Mouse (Mus musculus): ENCODE data around the gene Bmi1.
A peak's percentile ranks its signal among the peaks of the same experiment; 100 is the strongest.

The Bmi1 gene

DNA sequence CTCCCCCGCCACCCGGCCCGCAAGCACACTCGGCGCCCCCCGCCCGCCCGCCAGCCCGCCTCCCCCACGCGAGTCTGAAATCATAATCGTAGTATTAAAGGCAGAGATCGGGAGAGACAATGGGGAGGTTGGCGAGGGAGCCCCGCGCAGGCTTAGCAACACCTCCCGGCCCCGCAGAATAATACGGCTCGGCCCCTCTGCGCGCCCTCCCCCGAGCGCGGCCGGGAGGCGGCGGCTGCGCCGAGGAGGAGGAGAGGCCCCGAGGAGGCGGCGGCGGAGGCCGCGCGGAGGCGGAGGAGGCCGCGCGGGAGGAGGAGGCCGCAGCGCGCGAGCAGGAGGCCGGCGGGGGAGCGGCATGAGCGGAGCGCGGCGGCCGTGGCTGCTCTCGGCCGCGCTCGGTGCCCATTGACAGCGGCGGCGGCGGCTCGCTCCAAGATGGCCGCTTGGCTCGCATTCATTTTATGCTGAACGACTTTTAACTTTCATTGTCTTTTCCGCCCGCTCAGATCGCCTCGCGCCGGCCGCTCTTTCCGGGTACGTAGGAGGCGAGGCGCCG is at the start of gene Bmi1:
TSS of gene Bmi1 (plus strand) at position 83 of the 556 bp plus-strand sequence.
- DNase-seq = peak; percentile 84

DNA sequence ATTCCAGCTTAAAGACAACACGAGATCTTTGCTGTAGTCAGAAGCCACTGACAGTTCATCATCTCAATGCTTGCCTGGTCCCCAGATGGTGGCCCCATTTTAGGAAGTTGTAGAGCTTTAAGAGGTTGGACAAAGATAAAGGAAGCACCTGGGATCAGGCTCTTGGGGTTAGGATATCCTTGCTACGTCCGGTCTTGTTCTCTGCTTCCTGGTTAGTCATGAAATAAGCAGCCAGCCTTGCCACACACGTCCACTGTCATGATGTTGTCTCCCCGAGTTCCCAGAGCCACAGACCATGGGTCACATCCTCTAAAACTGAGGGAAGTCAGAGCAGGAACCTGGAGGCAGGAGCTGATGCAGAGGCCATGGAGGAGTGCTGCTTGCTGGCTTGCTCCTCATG is 46.3 kb upstream of the Bmi1 start:
- no peak for DNase-seq

DNA sequence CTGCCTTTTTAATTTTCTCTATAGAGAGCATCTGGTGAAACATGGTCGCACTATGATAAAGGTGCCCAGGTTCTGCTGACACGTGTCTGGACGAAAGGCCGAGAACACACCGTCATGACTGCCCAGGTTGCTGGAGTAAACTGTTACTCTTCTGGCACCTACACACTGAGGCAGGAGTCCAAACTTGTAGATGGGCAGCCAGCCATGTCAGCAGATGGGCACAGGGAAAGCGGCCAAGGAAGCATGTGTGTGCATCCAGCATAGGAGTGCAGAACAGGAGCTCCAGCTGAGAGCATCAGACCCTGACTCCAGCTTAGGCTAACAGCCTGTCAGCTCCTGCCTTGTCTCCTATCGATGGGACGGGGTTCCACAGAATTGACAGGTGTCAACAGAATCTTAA is 41.8 kb upstream of the Bmi1 start:
- peak; percentile 69 for DNase-seq

DNA sequence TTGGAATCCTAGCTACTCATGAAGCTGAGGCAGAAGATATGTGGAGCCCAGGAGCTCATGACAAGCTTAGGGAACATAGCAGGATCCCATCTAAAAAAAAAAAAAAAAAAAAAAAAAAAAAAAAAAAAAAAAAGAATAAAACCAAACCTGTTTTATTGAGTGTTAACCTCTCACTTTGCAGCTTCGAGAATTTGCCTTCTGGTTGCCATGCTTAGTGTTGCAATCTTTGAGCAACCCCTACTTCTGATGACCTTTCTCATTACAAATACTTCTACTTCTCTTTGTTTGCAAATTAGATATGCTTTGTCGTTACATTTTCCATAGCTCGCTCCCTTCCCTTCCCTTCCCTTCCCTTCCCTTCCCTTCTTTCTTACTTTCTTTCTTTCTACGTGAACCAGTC is 28.3 kb upstream of the Bmi1 start:
- DNase-seq = no peak

DNA sequence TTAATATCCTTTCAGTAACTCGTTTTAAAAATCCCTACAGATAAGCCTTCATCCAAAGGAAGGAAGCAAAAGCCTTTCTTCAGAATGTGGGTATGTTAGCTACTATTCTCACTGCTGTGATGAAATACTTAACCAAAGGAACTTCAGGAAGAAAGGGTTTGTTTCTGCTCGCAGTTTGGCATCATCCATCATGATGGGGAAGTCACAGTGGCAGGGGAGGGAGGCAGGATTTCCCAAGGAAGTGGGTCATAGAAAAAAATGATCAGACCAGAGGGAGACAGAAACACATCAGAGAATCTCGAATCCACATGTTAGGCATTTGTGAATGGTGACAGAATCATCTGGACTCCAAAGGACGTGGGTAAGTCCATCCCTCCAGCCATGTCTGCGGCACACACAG is 22.0 kb upstream of the Bmi1 start:
- DNase-seq = peak; percentile 31

DNA sequence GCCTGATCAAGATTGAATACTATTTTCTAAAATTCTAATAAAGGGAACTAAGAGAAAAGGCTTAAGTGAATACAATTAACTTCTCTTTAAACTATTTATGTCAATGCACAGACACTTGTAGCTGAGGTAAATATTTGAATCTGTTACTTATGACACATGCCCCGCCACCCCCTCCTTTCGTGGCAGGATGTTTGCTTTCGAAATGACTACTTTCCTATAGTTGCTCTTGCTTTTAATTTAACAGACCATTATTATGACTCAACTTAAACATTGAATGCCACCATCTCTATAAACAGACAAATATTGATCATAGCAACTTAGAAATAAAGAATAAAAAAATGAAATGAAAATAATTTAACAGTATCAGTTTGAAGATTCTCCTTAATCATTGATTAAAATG is 12.8 kb upstream of the Bmi1 start:
- DNase-seq = no peak

DNA sequence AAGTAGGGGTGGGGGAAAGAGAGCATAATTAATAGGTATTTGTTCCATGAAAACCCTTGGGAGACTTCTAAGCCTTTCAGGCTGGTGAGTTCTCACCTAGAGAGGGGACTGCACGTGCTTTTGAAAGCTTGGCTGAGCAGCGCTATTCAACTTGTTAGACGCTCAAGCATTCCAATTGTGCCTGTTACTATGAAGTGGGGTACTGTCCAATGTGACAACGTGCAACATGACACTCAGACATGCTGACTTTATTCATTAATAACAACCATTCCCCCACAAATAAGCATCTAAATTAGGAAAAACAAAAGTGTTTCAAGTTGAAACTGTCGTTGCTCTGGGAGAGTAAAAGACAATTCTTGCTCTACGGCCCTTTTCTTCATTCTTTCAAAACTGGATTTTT is 5.8 kb upstream of the Bmi1 start:
- DNase-seq = no peak

DNA sequence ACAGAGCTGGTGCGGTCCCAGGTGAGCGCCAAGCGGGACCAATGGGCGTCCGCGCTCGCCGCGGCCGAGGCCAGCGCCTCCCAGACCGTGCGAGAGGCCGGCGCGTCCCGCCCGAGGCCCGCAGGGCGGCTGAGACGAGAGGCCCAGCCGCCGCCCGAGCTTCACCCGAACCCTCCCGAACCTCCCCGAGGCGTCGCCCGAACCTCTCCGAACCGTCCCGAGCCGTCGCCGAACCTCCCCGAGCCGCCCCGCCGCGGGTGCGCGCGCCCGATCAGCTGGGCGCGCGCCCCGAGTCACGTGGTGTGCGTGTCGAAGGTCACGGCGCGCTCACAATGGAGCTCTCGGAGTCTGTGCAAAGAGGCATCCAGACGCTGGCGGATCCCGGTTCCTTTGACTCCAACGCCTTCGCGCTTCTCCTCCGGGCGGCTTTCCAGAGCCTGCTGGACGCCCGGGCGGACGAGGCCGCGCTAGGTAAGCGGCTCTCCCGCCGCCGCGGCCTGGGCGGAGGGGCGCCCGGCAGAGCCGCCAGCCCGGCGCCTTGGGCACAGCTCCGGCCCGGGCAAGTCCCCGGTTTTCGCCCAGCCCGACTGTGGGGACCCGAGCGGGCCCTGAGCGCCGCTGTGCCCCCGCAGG is 4.6 kb upstream of the Bmi1 start, which contains the start of gene Commd3:
TSS of gene Commd3 (plus strand) at position 252 of the 633 bp plus-strand sequence.
- peak; percentile 97 for DNase-seq

DNA sequence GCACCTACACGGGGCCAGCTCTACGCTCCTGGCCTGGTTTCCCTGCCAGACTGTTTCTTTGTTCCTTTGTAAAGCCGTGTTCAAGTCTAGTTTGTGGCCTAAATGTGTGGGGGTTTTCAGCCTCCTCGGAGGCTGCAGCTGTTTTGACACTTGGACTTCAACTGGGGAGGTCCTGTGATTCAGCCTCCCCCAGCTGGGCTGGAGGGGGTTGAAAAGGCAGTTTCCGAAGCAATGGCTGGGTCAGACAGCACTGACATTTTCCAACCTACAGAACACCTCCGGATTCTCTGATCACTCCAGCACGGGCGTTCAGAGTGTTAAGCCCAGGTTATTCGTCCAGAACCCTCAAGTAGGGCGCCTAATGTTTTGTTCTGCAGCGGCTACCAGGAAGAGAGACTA is 4.1 kb upstream of the Bmi1 start:
- DNase-seq = no peak

DNA sequence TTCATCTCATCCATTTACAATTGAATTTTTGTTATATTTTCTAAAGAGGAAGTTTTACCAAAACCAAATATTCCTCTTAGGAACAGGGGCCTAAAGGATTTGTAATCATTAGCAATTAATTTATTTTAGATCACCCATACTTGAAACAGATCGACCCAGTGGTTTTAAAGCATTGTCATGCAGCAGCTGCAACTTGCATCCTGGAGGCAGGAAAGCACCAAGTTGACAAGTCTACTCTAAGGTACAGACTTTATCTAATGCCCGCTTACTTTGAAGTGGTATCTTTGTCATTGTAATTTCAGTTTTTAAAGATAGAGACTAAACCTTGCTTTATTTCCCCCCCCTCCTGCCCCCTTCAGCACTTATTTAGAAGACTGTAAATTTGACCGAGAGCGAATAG is 3.1 kb upstream of the Bmi1 start:
- DNase-seq = no peak

DNA sequence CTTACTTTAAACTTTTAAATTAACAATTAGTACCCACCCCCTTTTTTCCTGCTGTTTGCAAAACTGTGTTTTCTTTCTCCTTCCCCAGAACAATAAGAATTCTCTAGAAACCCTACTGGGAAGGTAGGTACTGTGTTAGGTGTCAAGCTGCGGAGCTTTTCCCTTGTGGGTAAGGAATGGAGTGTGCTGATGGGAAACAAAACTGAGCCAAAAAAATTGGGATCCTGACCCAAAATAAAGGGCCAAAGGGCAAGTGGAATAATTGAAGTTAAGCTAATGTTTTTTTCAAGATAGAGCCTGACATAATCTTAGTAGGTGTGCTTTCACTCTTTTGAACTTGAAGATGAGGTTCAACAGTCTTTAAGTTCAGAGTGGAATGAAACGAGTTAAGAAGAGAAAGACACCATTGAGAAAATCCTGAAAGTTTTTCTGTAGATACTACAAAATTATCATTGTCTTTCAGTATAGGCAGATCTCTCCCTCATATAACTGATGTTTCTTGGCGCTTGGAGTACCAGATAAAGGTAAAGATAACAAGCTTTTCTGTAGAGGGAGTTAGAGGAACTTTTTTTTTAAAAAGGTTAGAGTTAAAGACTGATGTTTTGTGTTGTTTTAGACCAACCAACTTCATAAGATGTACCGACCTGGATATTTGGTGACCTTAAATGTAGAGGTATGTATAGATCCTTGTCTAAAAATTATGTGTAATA is 2.5 kb upstream of the Bmi1 start:
- DNase-seq = no peak

DNA sequence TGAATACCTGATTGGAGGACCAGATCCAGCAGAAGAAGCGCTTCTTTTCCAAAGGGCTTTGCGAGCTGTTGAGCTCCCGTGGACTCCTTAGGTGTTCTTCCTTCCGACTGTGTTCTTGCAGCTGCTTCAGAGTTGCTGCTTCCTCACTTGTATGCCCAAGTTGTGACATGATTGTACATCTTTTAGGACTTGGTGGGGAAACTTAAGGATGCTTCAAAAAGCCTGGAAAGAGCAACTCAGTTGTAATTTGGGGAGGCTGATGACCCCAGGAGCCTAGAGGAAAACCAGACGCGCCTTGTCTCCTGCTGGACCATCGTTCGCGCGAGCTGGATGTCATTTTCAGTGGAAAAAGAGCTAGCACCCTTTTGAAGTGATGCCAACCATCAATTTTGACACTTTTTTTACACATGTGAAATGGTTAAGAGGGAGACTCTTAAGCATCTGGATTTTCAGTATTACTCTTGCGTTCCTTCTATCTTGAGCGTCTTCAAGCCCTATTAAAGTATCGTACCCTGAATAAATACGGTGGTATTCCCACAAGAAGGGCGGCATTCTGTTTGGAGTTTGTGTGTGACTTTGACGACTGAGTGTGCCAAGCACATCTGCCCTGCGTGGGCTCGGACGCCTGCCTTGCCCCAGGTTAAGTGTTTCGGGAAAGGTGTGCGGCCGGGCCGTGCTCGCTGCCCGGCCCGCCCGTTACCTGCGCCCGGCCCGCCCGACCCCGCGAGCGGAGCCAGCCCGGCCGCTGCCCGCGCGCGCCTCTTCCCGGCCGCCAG is 949 bp upstream of the Bmi1 start:
- no peak for DNase-seq

DNA sequence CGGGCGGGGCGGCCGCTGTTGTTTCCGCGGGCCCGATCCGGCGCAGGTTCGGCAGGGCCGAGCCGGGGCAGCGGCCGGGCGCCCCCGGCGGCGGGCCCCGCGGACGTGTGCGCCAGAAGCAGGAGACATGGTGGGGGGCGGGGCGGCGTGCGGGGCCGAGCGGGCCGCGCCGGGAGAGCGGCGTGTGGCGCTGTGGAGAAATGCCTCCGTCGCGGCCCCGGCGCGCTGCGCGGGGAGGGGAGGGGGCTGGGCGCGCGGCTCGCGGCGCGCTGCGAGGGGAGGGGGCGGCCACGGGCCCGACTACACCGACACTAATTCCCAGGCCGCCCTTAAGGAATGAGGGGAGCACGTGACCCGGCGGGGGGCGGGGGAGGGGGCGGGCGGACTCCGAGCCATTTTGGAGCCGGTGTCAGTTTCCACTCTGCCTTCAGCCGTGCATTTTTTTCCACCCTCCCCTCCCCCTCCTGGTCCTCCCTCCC is 322 bp upstream of the Bmi1 start:
- DNase-seq = peak; percentile 90

DNA sequence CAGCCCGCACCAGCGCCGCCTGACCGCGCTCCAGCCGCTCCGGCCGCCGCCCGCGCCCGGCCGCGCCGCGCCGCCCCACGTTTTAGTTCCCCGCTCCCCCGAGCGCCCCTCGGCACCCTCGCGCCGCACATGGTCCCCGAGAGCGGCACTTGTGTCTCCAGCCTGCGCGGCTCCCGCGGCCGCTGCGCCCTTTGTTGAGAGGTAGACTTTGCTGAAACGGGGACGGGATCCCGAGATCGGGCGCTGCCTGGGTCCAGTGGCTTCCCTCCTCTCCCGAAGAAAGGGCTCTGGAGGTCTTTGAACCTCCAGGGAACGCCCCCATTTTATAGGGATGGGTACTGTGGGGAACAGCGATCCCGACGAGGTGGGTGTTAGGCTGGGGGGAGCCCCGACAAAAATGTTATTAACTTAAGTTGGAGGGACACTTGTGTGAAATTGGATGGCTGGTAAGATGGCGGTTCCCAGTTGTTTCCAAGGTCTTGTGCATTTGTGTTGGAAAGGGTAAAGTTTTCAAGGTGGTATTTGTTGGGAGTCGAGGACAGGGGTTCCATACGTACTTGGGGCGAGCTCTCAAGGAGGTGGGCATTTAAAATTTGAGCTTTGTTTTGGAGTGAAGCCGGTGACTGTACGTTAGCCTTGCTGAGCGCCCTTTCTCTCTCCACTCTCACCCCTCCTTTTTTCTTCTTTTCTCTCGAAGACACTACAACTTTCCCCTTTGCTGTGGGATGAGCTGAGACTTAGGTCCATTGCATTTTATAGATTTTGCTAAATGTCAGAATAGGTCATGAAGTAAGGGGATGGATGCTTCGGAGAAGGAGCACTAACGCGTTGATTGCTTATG is 1.0 kb downstream of the Bmi1 start:
- peak; percentile 61 for DNase-seq

DNA sequence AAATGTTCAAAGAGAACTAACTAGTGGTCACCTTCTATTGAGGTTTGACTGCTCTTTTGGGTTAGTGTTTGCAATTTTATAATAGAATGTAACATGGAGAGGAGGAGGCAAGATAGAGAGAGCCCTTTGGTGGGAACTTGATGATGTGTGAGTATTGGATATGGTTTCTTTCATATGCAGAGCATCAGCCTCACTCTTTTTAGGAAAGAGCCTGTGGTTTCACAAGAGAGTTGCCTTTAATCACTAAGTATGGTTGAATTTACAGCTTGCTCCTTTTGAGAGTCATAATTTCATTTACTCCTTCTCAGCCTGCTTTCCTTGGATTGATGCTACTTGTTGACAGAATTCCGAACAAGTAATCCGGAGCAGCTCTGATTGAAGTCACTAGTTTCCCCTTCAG is 2.9 kb downstream of the Bmi1 start:
- no peak for DNase-seq

DNA sequence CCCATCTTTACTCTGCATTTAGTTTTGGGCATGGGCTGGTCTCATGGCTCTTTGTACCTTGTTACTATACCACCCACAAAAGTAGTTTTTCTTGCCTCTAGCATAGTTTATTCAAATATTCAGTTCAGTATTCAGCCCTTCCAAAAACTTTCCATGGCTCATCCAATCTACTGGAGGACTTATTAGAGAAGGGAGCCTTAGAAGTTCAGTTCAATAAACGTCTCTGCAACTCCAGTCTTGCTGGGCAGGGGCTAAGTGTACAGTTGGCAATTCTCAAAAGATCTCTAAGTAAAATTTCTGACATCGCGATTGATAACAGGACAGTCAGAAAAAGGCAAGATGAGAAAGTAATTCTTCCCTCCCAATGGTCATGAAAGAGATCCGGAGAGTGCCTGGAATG is 3.7 kb downstream of the Bmi1 start:
- DNase-seq = no peak

DNA sequence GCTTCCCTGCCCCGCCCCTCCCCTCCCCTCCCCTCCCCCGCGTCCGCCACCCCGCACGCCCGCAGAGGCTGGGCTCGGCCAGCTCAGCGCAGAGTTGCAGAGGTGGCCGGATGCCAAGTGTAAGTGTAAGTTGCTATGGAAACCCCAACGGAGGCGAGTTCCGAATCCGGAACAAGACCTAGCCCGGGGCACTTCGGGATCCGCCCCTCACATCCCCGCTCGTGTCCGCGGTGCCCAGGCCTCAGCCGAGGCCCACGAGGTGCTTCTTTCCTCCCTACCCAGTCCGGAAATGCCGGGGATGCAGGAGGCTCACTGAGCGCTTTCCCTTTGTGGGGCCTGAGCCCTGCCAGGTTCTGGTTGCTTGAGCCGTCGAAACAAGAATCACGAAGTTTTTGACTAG is 4.1 kb downstream of the Bmi1 start:
- peak; percentile 80 for DNase-seq

DNA sequence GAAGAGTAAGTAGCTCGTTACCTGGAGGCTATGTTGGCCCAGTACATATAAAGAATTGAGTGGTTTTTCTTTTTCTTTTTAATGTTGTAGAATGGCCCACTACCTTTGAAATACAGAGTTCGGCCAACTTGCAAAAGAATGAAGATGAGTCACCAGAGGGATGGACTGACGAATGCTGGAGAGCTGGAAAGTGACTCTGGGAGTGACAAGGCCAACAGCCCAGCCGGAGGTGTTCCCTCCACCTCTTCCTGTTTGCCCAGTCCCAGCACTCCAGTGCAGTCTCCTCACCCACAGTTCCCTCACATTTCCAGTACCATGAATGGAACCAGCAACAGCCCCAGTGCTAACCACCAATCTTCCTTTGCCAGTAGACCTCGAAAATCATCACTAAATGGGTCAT is 7.2 kb downstream of the Bmi1 start:
- DNase-seq = no peak

DNA sequence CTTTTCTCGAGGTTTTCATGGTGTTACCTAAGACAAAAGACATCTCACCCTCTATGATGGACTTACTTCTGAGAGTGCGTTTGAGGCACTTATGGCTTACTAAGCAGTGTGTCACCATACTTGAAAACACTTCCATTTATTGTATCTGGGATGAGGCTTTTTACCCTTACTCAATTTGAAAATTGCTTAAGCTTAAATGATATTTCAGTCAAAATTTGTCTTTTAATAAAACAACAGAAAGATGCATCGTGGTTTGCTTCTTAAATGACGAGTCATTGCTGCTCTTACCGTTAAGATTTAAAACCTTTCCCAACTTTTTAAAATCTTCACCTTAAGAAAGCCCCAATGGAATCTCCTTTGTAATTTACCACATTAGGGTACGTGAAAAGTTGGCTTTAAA is 9.6 kb downstream of the Bmi1 start:
- DNase-seq = no peak

DNA sequence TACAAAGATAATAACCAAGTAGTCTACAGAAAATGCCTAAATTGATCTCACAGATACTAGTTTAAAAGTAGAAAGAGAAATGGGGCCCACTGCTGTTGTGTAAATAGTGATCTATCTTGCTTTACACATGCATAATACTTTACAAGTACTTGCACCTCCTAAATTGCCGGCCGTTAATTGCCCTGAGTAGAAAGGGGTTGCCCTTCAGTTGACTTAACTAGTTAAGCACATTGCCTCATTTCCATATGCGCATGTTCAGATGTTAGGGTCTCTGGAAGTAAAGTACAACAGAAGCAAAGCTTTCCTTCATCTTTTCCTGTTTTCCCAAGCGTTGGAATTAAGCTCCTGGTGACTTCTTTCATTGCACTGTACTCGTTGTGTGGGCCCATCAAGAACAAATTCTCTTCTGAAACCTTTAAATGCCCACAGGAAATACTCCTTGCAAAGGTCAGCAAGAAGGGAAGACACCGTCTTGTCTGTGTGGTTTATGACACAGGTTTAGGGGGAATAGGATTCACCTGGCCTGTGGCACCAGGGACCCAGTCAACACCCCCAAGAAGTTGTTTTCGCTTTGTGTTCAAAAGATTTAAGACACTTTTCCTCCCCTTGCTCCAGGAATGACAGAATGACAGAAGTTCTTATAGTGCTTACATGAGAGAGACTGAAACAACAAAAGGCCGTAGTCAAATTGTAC is 10.2 kb downstream of the Bmi1 start:
- no peak for DNase-seq

DNA sequence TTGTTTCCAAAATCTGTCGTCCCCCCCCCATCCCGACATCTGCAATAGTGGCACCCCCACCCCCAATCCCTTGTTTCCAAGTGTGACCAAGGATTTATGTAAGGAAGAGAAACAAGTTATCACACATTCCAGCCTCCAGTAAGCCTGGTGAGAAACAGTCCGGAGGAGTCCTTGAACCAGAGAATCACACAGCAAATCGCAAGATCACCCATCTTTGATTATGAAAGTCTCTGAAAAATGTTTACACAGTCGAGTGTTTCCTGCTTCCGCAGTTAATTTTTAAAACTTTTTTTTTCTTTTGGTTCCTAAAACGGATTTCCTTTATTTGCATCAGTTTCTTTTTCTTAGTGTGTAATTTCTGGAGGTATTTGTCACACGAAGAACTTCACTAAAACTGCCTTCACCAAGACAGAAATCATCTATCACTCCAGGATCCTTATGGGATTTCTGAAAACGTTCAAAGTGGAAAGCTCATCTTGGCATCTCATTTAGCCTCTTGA is 10.9 kb downstream of the Bmi1 start:
- DNase-seq = no peak

DNA sequence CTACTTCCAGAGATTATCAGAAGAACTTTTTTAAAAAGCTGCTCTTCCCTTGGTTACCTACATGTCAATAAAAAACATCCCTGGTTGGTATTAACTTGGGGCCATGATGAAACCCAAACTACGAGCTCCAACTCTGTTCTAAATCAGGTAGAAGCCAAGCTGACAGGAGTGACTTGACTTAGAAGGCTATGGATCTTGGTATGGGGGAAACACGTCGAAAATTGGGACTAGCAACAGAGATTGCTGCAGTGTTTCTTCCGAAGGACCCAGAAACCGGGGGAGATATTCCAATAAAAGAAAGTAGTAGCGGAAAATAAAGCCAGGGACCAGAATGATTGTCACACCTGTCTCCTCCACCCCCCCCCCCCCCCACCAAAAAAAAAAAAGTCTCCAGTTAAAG is 11.5 kb downstream of the Bmi1 start:
- DNase-seq = no peak
